Mouse (Mus musculus) ES-Bruce4 (cell line): ENCODE measurements at regions not wholly inside any gene's neighbourhood (a gene's known extent, or its start where the extent isn't known, plus 50 kb on each side); places are given as distances from the start of the nearest gene placed in this dataset.

Experiments
- CTCF ChIP-seq: IDR thresholded peaks from one replicate; pipeline ENCODE4 v1.8.1; 2011; ENCODE audit warnings: low read depth, low read length
- EP300 ChIP-seq: IDR thresholded peaks from 2 replicates; pipeline ENCODE4 v1.6.1; 2011; ENCODE audit warnings: low read depth, low read length; ENCODE audit not compliant: insufficient read depth
- POLR2A ChIP-seq: IDR thresholded peaks from one replicate; pipeline ENCODE4 v1.8.1; 2011; ENCODE audit warnings: low read length; ENCODE audit not compliant: insufficient read depth

GRCm38 (mm10) chr1:119335171-119335570, 86.9 kb downstream of the Inhbb start:
- TF ChIP-seq POLR2A (no peak), CTCF (no peak), EP300 (no peak)
